Mouse (Mus musculus): ENCODE data around the gene Cfap100. TPM values are rescaled to one million over a fixed set of nuclear protein-coding genes. Genes with fewer than 3 reads are reported as not detected.

Gene Cfap100
- polyA plus RNA-seq, 1 experiment, result not detected

DNA sequence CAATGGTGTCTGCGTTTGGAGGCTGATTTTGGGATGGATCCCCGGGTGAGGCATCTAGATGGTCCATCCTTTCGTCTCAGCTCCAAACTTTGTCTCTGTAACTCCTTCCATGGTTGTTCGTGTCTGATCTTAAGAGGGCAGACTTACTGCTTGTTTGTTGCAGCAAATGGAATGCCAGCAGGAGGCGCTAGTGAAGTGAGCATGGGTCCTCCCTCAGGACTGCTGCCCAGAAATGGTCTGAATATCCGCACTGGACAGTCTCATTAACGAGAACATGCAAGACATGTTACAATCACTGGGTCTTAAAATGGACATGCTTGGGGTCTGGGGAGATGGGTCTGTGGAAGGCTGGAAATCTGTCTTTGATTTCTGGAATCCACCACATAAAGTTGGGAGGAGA is 21.6 kb upstream of the Cfap100 start:
- peak in 1 of 2 experiments; percentile 28 for DNase-seq (ENCODE audit: low read depth in 1 of 2, low spot score in 2 of 2)
- no peaks in the 10 kb centered on the region for H3K27me3 ChIP-seq (ENCODE audit: control insufficient read depth, insufficient read depth, low read length)
- H3K36me3 ChIP-seq (ENCODE audit: control insufficient read depth, insufficient read depth, low read length), result no peaks in the 10 kb centered on the region
- H3K4me3 ChIP-seq (ENCODE audit: extremely low read depth, insufficient read depth, insufficient read length), result no peak overlapping the region
- TF ChIP-seq POLR2A (IDR thresholded peaks at IDR 0.05; ENCODE audit: low read depth, low read length), result no peak
- TF ChIP-seq CTCF (IDR thresholded peaks at IDR 0.05; ENCODE audit: extremely low read depth, insufficient read depth, insufficient read length, insufficient replicate concordance), result peak; percentile 25; the same call in 1 of the 2 replicates
- H3K27ac ChIP-seq (ENCODE audit: insufficient read depth, low read length), result no peak overlapping the region
- 23% methylated on average over 7 of the region's 7 CpGs for WGBS
- no peaks in the 10 kb centered on the region for H3K4me1 ChIP-seq (ENCODE audit: control insufficient read depth, insufficient read depth, insufficient read length)

DNA sequence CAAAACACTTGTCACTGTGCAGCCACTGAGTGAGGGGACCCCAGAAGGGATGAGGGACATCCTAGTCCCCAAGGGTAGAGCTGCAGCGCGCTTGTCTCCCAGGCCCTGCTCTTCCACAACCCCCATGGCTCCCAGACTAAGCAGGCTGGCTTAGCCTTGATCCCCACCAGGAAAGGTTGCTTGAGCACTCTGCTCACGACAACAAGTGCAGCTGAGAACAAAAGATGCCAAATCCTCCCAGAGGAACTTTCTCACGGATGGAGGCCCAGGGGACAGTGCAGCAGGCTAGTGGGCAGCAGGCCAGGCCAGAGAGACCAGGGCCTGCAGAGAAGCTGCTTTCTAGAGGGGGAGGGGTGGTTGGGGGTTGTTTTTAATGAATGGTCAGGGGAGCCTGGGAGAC is 18.3 kb upstream of the Cfap100 start:
- H3K27me3 ChIP-seq (ENCODE audit: control insufficient read depth, insufficient read depth, low read length), result no peaks in the 10 kb centered on the region
- no peak for TF ChIP-seq CTCF (IDR thresholded peaks at IDR 0.05; ENCODE audit: extremely low read depth, insufficient read depth, insufficient read length, insufficient replicate concordance)
- no peak for TF ChIP-seq POLR2A (IDR thresholded peaks at IDR 0.05; ENCODE audit: low read depth, low read length)
- H3K27ac ChIP-seq (ENCODE audit: insufficient read depth, low read length), result no peak overlapping the region
- H3K4me3 ChIP-seq (ENCODE audit: extremely low read depth, insufficient read depth, insufficient read length), result no peak overlapping the region
- 79% methylated on average over 4 of the region's 4 CpGs for WGBS
- no peaks in the 10 kb centered on the region for H3K36me3 ChIP-seq (ENCODE audit: control insufficient read depth, insufficient read depth, low read length)
- no peaks in the 10 kb centered on the region for H3K4me1 ChIP-seq (ENCODE audit: control insufficient read depth, insufficient read depth, insufficient read length)
- no peak for DNase-seq (ENCODE audit: low read depth in 1 of 2, low spot score in 2 of 2)

DNA sequence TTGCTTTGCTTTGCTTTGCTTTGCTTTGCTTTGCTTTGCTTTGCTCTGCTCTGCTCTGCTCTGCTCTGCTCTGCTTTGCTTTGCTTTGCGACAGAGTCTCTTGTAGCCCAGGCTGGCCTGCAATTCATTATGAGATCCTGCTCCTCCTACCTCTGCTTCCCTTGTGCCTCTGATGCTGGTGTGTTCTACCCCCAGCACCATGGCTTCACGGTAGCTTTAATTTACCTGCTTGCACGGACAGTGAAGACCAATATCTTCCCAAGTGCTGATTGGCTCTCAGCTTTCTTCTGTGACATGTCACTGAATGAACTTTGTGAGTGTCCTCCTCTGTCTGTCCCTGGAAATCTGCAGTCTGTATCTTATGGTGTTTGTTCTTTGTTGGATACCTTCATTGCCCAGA is 8.4 kb upstream of the Cfap100 start:
- H3K4me3 ChIP-seq (ENCODE audit: extremely low read depth, insufficient read depth, insufficient read length), result no peak overlapping the region
- WGBS, result 92% methylated on average over 3 of the region's 3 CpGs
- H3K36me3 ChIP-seq (ENCODE audit: control insufficient read depth, insufficient read depth, low read length), result no peaks in the 10 kb centered on the region
- TF ChIP-seq POLR2A (IDR thresholded peaks at IDR 0.05; ENCODE audit: low read depth, low read length), result no peak
- no peak for TF ChIP-seq CTCF (IDR thresholded peaks at IDR 0.05; ENCODE audit: extremely low read depth, insufficient read depth, insufficient read length, insufficient replicate concordance)
- no peak for DNase-seq (ENCODE audit: low read depth in 1 of 2, low spot score in 2 of 2)
- no peak overlapping the region for H3K27ac ChIP-seq (ENCODE audit: insufficient read depth, low read length)
- no peaks in the 10 kb centered on the region for H3K4me1 ChIP-seq (ENCODE audit: control insufficient read depth, insufficient read depth, insufficient read length)
- no peaks in the 10 kb centered on the region for H3K27me3 ChIP-seq (ENCODE audit: control insufficient read depth, insufficient read depth, low read length)

DNA sequence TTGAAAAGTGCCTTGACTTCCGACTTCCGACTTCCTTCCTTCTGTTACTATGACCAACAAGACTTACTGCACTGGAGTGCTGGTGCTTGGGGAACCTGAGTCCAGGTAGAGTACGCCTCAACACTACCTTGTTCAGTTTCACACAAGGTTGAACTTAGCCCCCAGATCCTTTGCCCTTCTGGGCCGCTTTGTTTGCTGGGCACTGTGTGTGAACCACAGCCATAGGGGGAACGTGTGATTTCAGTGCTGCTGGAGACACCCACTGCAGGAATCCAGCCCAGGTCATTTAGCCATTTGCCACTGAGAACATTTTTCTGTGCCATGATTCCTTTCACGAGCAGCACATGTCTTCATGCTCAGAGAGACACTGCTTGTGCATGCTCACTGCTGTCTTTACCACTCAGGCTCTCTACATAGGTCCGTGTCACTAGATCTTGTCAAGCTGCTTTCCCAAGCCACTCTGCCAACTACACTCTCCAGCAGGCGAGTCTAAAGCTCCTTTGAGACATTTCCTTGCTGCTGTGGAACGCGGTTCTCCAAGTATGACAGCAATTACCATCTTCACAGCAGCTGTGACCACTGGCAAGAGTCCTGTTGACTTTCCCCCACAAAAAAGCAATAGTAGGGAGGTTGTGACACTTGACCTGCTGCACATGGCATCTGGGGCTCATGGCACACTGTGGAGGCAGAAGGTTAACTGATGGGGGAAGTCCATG is 7.8 kb upstream of the Cfap100 start:
- DNase-seq (ENCODE audit: low read depth in 1 of 2, low spot score in 2 of 2), result no peak
- 80% methylated on average over 10 of the region's 10 CpGs for WGBS
- TF ChIP-seq POLR2A (IDR thresholded peaks at IDR 0.05; ENCODE audit: low read depth, low read length) (no peak), CTCF (IDR thresholded peaks at IDR 0.05; ENCODE audit: extremely low read depth, insufficient read depth, insufficient read length, insufficient replicate concordance) (no peak)
- Histone ChIP-seq H3K4me1 (ENCODE audit: control insufficient read depth, insufficient read depth, insufficient read length) (no peaks in the 10 kb centered on the region), H3K27ac (ENCODE audit: insufficient read depth, low read length) (no peak overlapping the region), H3K27me3 (ENCODE audit: control insufficient read depth, insufficient read depth, low read length) (no peaks in the 10 kb centered on the region), H3K4me3 (ENCODE audit: extremely low read depth, insufficient read depth, insufficient read length) (no peak overlapping the region), H3K36me3 (ENCODE audit: control insufficient read depth, insufficient read depth, low read length) (no peaks in the 10 kb centered on the region)

DNA sequence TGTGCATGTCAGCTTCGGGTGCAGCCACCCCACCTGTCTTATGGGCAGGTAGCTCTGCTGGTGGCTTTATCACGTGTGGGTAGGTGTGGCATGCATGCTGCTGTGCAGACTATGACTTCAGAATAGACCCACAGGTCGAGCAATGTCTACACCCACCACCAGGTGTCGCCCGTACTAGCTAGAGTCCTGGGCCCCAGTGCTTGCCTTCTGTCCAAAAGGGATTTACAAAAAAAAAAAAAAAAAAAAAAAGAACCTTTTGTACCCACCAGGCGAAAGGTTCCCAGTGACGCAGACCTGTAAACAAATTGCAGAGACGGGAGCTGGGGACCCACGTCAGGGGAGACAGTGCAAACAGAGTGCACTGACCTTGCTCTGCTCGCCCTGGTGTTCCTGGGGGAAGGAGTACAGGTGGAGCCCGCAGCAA is 6.6 kb upstream of the Cfap100 start:
- H3K4me3 ChIP-seq (ENCODE audit: extremely low read depth, insufficient read depth, insufficient read length), result no peak overlapping the region
- no peaks in the 10 kb centered on the region for H3K36me3 ChIP-seq (ENCODE audit: control insufficient read depth, insufficient read depth, low read length)
- no peak overlapping the region for H3K27ac ChIP-seq (ENCODE audit: insufficient read depth, low read length)
- DNase-seq (ENCODE audit: low read depth in 1 of 2, low spot score in 2 of 2), result peak in 1 of 2 experiments; percentile 45
- H3K4me1 ChIP-seq (ENCODE audit: control insufficient read depth, insufficient read depth, insufficient read length), result no peaks in the 10 kb centered on the region
- TF ChIP-seq POLR2A (IDR thresholded peaks at IDR 0.05; ENCODE audit: low read depth, low read length) (no peak), CTCF (IDR thresholded peaks at IDR 0.05; ENCODE audit: extremely low read depth, insufficient read depth, insufficient read length, insufficient replicate concordance) (peak; percentile 37; the same call in 1 of the 2 replicates)
- no peaks in the 10 kb centered on the region for H3K27me3 ChIP-seq (ENCODE audit: control insufficient read depth, insufficient read depth, low read length)
- 25% methylated on average over 11 of the region's 11 CpGs for WGBS

DNA sequence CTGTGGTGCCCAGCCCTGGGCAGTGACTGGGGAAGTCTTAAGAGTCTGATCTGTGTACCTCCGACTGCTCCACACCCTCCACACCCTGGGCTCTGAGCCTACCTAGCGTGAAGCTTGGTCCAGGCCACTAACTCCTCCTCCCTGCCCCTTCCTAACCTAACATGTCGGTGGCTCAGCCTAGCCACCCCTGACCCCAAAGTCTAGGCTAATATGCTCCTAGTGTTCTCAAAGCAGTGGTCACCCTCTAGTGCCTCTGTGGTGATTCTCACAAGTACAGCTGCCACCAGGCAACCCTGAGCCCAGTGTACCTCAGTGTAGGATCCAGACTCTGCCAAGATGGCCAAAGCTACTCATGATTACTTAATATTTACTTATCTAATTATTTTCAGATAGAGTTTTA is 6.1 kb upstream of the Cfap100 start:
- no peak overlapping the region for H3K27ac ChIP-seq (ENCODE audit: insufficient read depth, low read length)
- no peaks in the 10 kb centered on the region for H3K36me3 ChIP-seq (ENCODE audit: control insufficient read depth, insufficient read depth, low read length)
- 75% methylated on average over 3 of the region's 3 CpGs for WGBS
- TF ChIP-seq CTCF (IDR thresholded peaks at IDR 0.05; ENCODE audit: extremely low read depth, insufficient read depth, insufficient read length, insufficient replicate concordance) (no peak), POLR2A (IDR thresholded peaks at IDR 0.05; ENCODE audit: low read depth, low read length) (no peak)
- no peaks in the 10 kb centered on the region for H3K4me1 ChIP-seq (ENCODE audit: control insufficient read depth, insufficient read depth, insufficient read length)
- H3K27me3 ChIP-seq (ENCODE audit: control insufficient read depth, insufficient read depth, low read length), result no peaks in the 10 kb centered on the region
- DNase-seq (ENCODE audit: low read depth in 1 of 2, low spot score in 2 of 2), result no peak
- H3K4me3 ChIP-seq (ENCODE audit: extremely low read depth, insufficient read depth, insufficient read length), result no peak overlapping the region

DNA sequence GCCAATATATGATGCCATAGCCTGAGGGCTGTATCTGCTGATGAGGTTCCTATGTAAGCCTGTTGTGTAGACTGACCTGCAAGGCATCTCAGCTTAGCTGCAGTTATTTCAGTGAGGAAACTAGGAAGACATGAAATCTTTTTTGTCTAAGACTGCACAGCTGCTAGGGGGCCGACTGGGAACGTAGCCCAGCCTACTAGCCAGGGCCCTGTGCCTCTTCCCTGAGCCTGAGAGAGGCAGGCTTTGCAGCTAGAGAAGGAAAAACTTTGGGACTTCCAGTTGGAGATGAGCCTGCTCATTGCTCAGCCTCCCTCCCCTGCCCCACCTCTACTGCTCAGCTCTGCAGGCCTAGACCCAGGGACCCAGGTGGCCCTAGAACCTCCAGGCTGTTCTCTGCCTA is 2.9 kb upstream of the Cfap100 start:
- H3K4me1 ChIP-seq (ENCODE audit: control insufficient read depth, insufficient read depth, insufficient read length), result no peaks in the 10 kb centered on the region
- H3K4me3 ChIP-seq (ENCODE audit: extremely low read depth, insufficient read depth, insufficient read length), result no peak overlapping the region
- H3K36me3 ChIP-seq (ENCODE audit: control insufficient read depth, insufficient read depth, low read length), result no peaks in the 10 kb centered on the region
- H3K27ac ChIP-seq (ENCODE audit: insufficient read depth, low read length), result no peak overlapping the region
- TF ChIP-seq POLR2A (IDR thresholded peaks at IDR 0.05; ENCODE audit: low read depth, low read length) (no peak), CTCF (IDR thresholded peaks at IDR 0.05; ENCODE audit: extremely low read depth, insufficient read depth, insufficient read length, insufficient replicate concordance) (no peak)
- peaks cover 6% of the 10 kb centered on the region for H3K27me3 ChIP-seq (ENCODE audit: control insufficient read depth, insufficient read depth, low read length)
- DNase-seq (ENCODE audit: low read depth in 1 of 2, low spot score in 2 of 2), result no peak
- WGBS, result 77% methylated on average over 2 of the region's 2 CpGs

Data from spleen, adult 2 months (tissue).